Mouse (Mus musculus) hindlimb bud, embryonic 11.5 days (tissue): ENCODE results near the gene Efcab6.
A peak's percentile ranks its signal among the peaks of the same experiment; 100 is the strongest.

Experiments used
- DNase-seq: peaks from one replicate; pipeline ENCODE4 v3.0.0-alpha.2; 2012; ENCODE audit warnings: low read depth, low spot score; ENCODE audit errors: extremely low spot score

Efcab6 gene

GRCm38 (mm10) chr15:84065701-84066100 is 522 bp upstream of the Efcab6 start:
- no peak for DNase-seq

- DNase-seq, result no peak
Measured at GRCm38 (mm10) chr15:84058841-84059240, 6.3 kb downstream of the Efcab6 start.

DNA sequence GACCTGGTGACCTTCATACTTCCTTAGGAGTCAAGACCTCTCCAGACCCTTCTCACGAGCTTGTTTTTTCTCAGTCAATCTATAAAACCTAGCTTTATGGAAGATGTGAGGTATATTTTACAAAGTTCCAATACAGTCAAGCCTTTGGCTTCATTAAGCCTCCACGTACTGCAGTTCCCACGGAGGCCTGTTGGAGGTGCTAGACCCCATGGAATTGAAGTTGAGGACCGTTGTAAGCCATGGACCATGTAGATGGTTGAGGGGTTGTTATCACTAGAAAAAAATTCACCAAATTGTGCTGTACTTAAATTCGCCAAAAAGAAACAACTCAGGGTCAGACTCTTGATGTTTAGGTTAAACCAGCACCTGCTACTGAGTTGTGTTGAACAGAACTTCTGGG is 9.1 kb downstream of the Efcab6 start:
- no peak for DNase-seq

DNA sequence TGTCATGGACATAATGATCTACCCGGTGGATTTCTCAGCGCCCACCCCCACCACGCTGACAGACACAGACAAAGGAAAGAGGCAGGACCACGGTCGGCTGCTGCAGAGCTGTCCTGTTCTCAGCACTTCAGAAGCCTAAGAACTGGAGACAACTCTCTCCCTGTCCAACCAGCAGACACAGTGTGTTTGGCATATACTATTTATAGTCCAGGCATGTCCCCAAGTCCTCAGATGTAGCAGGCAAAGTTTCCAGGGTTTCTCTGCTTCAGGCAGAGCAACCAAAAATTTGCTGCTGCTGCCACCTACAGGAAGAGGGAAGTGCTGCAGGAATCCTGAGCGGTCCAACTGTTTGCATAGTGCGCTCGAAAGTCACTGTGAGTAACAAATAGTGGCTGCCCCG is 11.3 kb downstream of the Efcab6 start:
- DNase-seq, result peak; percentile 54

DNA sequence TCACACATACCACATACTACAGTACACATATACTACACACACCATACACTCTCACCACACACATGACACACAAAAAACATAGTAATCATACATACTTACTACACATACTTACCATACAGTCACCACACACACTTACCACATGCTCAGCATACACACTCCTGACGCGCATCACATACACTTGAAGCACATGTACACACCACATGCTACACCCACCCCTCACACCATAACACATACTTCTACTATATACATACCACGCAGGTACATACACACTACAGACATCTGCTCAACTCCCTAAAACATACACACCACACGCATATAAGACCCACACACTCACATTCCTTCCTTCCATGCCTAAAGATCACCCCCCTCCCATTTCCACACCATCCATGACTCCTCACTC is 11.9 kb downstream of the Efcab6 start:
- DNase-seq, result no peak

DNA sequence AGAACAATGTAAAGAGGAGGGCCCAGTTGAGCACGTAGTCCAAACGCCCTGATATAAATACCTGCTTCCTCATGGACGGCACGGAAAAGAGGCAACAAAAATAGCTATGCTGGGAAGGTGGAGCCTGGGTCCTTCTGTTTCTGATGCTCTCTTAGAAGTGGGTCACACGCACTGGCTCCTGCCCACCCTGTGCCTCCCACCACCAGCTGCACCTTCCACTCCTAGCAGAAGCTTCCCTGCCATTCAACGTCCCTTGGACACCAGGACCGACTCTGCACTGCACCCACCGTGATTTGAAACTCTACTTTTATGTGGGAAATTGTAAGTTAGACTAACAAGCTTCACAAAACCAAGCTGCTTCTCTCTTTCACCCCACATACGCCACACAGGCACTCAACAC is 12.8 kb downstream of the Efcab6 start:
- DNase-seq, result no peak

- DNase-seq, result no peak
Measured at GRCm38 (mm10) chr15:84049570-84049969, 15.6 kb downstream of the Efcab6 start.

- DNase-seq, result no peak
Measured at GRCm38 (mm10) chr15:84045562-84045961, 19.6 kb downstream of the Efcab6 start.

DNA sequence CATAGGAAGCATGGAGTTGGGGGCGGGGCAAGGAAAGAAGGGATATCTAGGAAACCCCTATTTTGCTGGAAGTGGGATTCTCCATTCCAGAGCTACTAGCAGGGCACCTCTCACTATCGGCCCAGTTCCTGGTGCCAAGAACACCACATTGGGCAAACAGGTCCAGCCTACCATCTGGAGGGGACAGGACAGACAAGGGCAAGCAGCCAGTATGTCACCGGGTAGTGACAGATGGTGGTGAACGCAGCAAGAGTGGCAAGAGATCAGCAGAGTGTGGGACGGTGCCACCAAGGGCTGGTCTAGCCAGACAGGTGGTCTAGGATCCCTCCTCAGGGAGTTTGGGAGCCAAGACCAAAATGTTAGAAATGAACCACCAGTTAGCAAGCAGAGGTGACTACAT is 28.1 kb downstream of the Efcab6 start:
- DNase-seq, result no peak

- DNase-seq, result no peak
Measured at GRCm38 (mm10) chr15:84025651-84026050, 39.5 kb downstream of the Efcab6 start.

DNA sequence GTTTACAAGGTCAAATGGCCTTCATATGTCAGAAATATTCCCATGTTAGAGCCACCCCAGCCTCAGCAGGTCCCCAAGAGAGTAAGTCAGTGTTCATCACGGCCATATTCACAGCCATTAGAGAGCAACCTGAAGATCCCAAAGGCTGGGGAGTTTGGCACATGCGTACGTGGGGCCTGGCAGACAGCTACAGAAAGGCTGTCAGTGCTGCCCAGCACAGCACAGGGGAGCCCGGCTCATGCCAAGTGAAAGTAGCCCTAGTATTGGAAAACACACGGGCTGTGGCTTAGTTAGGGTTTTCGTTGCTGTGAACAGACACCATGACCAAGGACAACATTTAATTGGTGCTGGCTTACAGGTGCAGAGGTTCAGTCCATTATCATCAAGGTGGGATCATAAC is 40.3 kb downstream of the Efcab6 start:
- no peak for DNase-seq

- no peak for DNase-seq
Measured at GRCm38 (mm10) chr15:84009366-84010083, 55.7 kb downstream of the Efcab6 start.

GRCm38 (mm10) chr15:84004306-84004705 is 60.9 kb downstream of the Efcab6 start:
- DNase-seq, result no peak

GRCm38 (mm10) chr15:83999071-83999470 is 66.1 kb downstream of the Efcab6 start:
- no peak for DNase-seq

- DNase-seq, result no peak
Measured at GRCm38 (mm10) chr15:83998586-83998985, 66.6 kb downstream of the Efcab6 start.

DNA sequence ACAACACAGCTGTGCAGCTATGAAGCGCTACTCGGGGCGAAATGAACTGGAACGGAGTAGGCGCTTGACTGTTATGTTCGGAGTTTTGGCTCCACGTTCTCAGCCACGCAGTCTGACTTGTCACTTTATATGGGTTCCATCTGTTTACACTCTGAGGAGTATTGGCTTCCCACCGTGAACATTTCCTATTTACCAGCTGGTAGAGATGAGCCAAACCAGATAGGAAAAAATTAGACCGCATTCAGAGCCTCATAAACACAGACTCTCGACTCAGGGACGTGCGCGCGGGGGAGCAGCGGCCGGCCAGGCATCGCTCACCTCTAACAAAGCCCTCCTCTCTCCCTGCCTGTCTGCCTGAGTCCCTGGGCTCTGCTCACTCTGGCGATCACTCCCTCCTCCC is 67.1 kb downstream of the Efcab6 start:
- DNase-seq, result no peak

GRCm38 (mm10) chr15:83997550-83997949 is 67.6 kb downstream of the Efcab6 start:
- DNase-seq, result no peak

- DNase-seq, result no peak
Measured at GRCm38 (mm10) chr15:83996864-83997263, 68.3 kb downstream of the Efcab6 start.

DNA sequence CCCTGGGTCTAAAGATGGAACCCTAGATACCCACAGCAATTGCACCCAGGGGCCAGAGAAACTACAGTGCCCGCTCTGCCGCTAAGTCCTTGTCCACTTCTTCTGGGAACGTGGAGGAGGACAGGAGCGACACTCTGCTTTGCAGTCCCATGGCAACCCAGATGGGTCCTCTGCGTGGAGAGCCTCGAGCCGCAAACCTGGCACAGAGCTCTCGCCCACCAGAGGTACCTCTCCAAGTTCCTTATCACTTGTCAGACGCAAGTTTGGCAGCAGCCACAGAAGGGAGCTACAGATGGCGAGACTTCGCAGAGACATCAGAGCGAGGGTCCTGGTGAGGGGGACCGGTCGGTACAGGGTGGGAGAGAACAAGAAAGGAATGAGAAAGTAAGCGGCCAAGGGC is 73.0 kb downstream of the Efcab6 start:
- no peak for DNase-seq

- DNase-seq, result no peak
Measured at GRCm38 (mm10) chr15:83991461-83991860, 73.7 kb downstream of the Efcab6 start.

GRCm38 (mm10) chr15:83989241-83989640 is 75.9 kb downstream of the Efcab6 start:
- DNase-seq, result no peak

DNA sequence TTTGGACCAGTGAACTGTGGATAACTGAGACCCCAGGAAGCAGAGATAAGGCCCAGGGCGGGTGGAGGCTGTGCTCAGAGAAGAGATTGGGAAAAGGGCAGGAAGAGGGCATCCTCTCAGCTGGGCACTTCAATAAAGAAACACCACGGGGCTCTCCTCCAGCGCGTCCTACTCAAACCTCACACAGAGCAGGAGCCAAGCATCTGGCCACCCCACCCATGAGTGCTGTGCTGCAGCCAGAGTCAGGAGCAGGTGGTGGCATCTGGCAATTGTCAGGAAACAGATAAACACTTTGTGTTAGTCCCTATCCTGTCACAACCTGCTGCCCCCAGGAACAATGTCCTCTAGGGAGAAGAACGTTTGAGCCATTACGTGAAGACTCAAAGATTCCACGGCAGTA is 77.1 kb downstream of the Efcab6 start:
- DNase-seq, result no peak

- DNase-seq, result no peak
Measured at GRCm38 (mm10) chr15:83982186-83982936, 82.8 kb downstream of the Efcab6 start.
